Mouse (Mus musculus) gastrocnemius, postnatal 10 days (tissue): ENCODE results near the gene Mon1b. TPM values are rescaled to one million over a fixed set of nuclear protein-coding genes. Genes with fewer than 3 reads are reported as not detected.
A peak's percentile ranks its signal among the peaks of the same experiment; 100 is the strongest.

Experiments
- DNase-seq: peaks from one replicate; pipeline ENCODE4 v3.0.0; 2021; ENCODE audit warnings: mixed read lengths
- long read RNA-seq, 2 experiments: library from polyadenylated mRNA; stranded (forward); transcript quantifications; one replicate each; pipeline ENCODE4 v2.0.0; 2021
- total RNA-seq, 2 experiments: library from RNA; stranded (reverse); gene quantifications; 2 replicates each; pipeline ENCODE4 v1.2.3; 2021

Mon1b gene
- 1 to 10 TPM; 3.7 to 4.9 TPM for total RNA-seq
- long read RNA-seq, experiment 1, full-length matches to known transcripts = 8 of 10 reads
- long read RNA-seq, experiment 1, partial matches to known transcripts = 0 of 10 reads
- long read RNA-seq, experiment 1, other reads (novel, unspliced or antisense) = 2 of 10 reads
- long read RNA-seq, experiment 2, full-length matches to known transcripts = 6 of 9 reads
- long read RNA-seq, experiment 2, partial matches to known transcripts = 3 of 9 reads
- long read RNA-seq, experiment 2, other reads (novel, unspliced or antisense) = 0 of 9 reads

- DNase-seq = peak; percentile 93
These were observed at the start of gene Mon1b for GRCm38 (mm10) chr8:113634670-113635591. TSS of gene Mon1b (plus strand) at chr8:113635587.

- no peak for DNase-seq
These were observed 37.0 kb upstream of the Mon1b start for GRCm38 (mm10) chr8:113598401-113598800.

- DNase-seq = no peak
These were observed 2.8 kb upstream of the Mon1b start for GRCm38 (mm10) chr8:113632634-113633033.

- no peak for DNase-seq
These were observed 1.2 kb upstream of the Mon1b start for GRCm38 (mm10) chr8:113634161-113634560.

GRCm38 (mm10) chr8:113635592-113636279 lies 349 bp downstream of the Mon1b start:
- DNase-seq = no peak

- no peak for DNase-seq
These were observed 867 bp downstream of the Mon1b start for GRCm38 (mm10) chr8:113636280-113636628.

GRCm38 (mm10) chr8:113640357-113640756 lies 5.0 kb downstream of the Mon1b start:
- DNase-seq = no peak

- DNase-seq = no peak
These were observed 7.5 kb downstream of the Mon1b start, which contains the start of gene Syce1l for GRCm38 (mm10) chr8:113642926-113643325. TSS of gene Syce1l (plus strand) at chr8:113643213.

- DNase-seq = no peak
These were observed 8.3 kb downstream of the Mon1b start for GRCm38 (mm10) chr8:113643479-113644210.

GRCm38 (mm10) chr8:113645220-113645619 lies 9.8 kb downstream of the Mon1b start:
- no peak for DNase-seq

GRCm38 (mm10) chr8:113652450-113652849 lies 17.1 kb downstream of the Mon1b start:
- no peak for DNase-seq

- DNase-seq = no peak
These were observed 17.8 kb downstream of the Mon1b start for GRCm38 (mm10) chr8:113653151-113653550.

- DNase-seq = no peak
These were observed 20.8 kb downstream of the Mon1b start for GRCm38 (mm10) chr8:113656154-113656553.

- no peak for DNase-seq
These were observed 21.4 kb downstream of the Mon1b start for GRCm38 (mm10) chr8:113656681-113657298.

GRCm38 (mm10) chr8:113660128-113660527 lies 24.7 kb downstream of the Mon1b start:
- DNase-seq = no peak

GRCm38 (mm10) chr8:113664544-113664943 lies 29.2 kb downstream of the Mon1b start:
- DNase-seq = peak; percentile 77

GRCm38 (mm10) chr8:113665036-113665435 lies 29.6 kb downstream of the Mon1b start:
- DNase-seq = no peak

GRCm38 (mm10) chr8:113665951-113666350 lies 30.6 kb downstream of the Mon1b start:
- no peak for DNase-seq

GRCm38 (mm10) chr8:113666714-113667432 lies 31.5 kb downstream of the Mon1b start:
- no peak for DNase-seq

GRCm38 (mm10) chr8:113669924-113670323 lies 34.5 kb downstream of the Mon1b start:
- no peak for DNase-seq
